Mouse (Mus musculus) forebrain, embryonic 16.5 days (tissue): ENCODE measurements around the gene Npm1. TPM values are rescaled to one million over a fixed set of nuclear protein-coding genes. Genes with fewer than 3 reads are reported as not detected.

Experiments
- ATAC-seq: fragments of 200-750 bp; cut with Nextera tagmentation; 2 replicates; pipeline ENCODE4 v1.8.0; 2017; ENCODE audit warnings: mild to moderate bottlenecking, moderate library complexity
- H3K27ac ChIP-seq: fragments of 300-500 bp; sonication (generic); 2 replicates; pipeline ENCODE4 v1.5.1; 2014; ENCODE audit warnings: low read length, control low read depth
- H3K27me3 ChIP-seq: fragments of 300-500 bp; sonication (generic); replicated peaks from 2 replicates; pipeline ENCODE4 v1.6.1; 2014; ENCODE audit warnings: low read length; ENCODE audit not compliant: control insufficient read depth, insufficient read depth
- H3K36me3 ChIP-seq: fragments of 300-500 bp; sonication (generic); 2 replicates; pipeline ENCODE4 v1.6.1; 2014; ENCODE audit not compliant: control insufficient read depth, insufficient read depth
- H3K4me1 ChIP-seq: fragments of 300-500 bp; sonication (generic); replicated peaks from 2 replicates; pipeline ENCODE4 v1.6.1; 2014; ENCODE audit warnings: low read length; ENCODE audit not compliant: control insufficient read depth, insufficient read depth
- H3K4me2 ChIP-seq: fragments of 300-500 bp; sonication (generic); 2 replicates; pipeline ENCODE4 v1.6.1; 2014; ENCODE audit warnings: mild to moderate bottlenecking, low read length, control low read depth
- H3K4me3 ChIP-seq: fragments of 300-500 bp; sonication (generic); replicated peaks from 2 replicates; pipeline ENCODE4 v1.5.1; 2014; ENCODE audit warnings: mild to moderate bottlenecking, low read length, control low read depth
- H3K9ac ChIP-seq: fragments of 300-500 bp; sonication (generic); replicated peaks from 2 replicates; pipeline ENCODE4 v1.6.1; 2014; ENCODE audit warnings: low read depth, low read length, control low read depth
- H3K9me3 ChIP-seq: fragments of 300-500 bp; sonication (generic); 2 replicates; pipeline ENCODE4 v1.6.1; 2016; ENCODE audit warnings: low read length; ENCODE audit not compliant: control insufficient read depth
- WGBS: fragments of 180-500 bp; shearing (Covaris S2); extraction: QIAGEN DNeasy Blood & Tissue Kit; methylation state at CpG from one replicate; pipeline ENCODE4 v1.1.7; 2014; 5-methylcytosine and 5-hydroxymethylcytosine counted together
- polyA plus RNA-seq: library from polyadenylated mRNA; unstranded; fragments of >200 nt; fragmentation: Nextera tagmentation; extraction: Ambion mirVana; gene quantifications from 2 replicates; pipeline ENCODE4 v1.2.1, GENCODE M21; 2015

Gene Npm1
- polyA plus RNA-seq, 1 experiment from 2014 or later, result 479 TPM

DNA sequence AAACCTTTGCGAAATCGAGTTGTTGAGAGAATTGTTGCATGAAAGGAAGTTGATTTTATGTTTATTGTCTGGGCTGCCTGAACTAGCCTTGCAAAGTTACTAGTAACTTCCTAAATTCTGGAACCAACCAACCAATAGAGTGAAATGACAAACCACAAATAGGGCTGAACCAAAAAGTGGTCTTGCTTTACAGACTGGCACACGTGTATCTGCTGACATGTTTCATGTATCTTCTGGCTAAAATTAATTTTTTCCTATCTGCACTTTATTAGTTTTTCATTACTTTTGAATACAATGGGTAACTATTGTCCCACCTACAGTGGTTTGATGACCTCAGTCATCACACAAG is 13.9 kb downstream of the Npm1 start:
- Histone ChIP-seq H3K27ac (no peak overlapping the region), H3K4me1 (peaks cover 27% of the 10 kb centered on the region), H3K4me3 (no peak overlapping the region), H3K36me3 (peaks cover 22% of the 10 kb centered on the region), H3K9ac (no peak overlapping the region), H3K4me2 (no peak overlapping the region), H3K9me3 (no peaks in the 10 kb centered on the region), H3K27me3 (peaks cover 3% of the 10 kb centered on the region; the same call in 1 of the 2 replicates)
- no peak for ATAC-seq
- 27% methylated on average over 3 of the region's 3 CpGs for WGBS

DNA sequence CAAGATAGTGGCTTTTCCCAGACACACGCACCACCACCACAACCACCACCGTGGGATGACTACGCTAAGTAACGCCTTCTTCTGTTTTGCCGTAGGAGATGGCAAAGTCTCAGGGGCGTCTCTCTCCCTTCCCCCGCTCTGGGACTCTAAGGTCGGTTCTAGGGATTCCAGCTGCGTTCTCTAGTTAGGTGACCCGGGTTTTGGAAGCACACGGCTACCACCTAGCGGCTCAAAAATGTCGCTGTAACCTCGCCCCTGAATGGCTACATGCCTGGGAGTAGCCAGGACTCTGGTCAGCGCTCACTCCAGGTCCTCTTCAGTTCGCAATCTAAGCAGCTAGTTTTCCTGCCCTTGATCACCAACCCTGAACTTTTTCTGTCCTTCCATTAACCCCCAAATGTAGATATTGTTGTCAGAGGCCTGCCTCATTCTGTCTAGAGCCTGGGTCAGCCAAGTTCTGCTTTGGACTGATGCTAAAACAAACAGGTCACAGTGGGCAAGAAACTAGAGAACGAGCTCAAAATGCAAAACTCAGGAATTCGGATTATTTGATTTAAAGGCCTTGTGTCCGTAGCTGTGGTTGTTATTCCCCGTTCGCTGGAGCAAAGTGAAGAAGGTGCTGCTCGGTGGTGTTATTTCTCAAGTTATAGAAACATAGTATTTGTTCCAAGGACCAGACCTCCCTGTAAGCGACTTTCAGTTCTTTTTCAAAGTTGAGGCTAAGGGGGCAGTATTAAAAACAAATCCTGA is 14.5 kb downstream of the Npm1 start:
- H3K4me2 ChIP-seq, result peak overlapping the region; percentile 91
- peaks cover 4% of the 10 kb centered on the region; the same call in 1 of the 2 replicates for H3K27me3 ChIP-seq
- peak overlapping the region; percentile 69 for H3K4me3 ChIP-seq
- WGBS, result 8% methylated on average over 23 of the region's 23 CpGs
- peak overlapping the region; percentile 78 for H3K9ac ChIP-seq
- H3K27ac ChIP-seq, result peak overlapping the region; percentile 73
- peaks cover 21% of the 10 kb centered on the region for H3K36me3 ChIP-seq
- ATAC-seq, result peak; percentile 55
- H3K4me1 ChIP-seq, result peaks cover 27% of the 10 kb centered on the region
- H3K9me3 ChIP-seq, result no peaks in the 10 kb centered on the region

DNA sequence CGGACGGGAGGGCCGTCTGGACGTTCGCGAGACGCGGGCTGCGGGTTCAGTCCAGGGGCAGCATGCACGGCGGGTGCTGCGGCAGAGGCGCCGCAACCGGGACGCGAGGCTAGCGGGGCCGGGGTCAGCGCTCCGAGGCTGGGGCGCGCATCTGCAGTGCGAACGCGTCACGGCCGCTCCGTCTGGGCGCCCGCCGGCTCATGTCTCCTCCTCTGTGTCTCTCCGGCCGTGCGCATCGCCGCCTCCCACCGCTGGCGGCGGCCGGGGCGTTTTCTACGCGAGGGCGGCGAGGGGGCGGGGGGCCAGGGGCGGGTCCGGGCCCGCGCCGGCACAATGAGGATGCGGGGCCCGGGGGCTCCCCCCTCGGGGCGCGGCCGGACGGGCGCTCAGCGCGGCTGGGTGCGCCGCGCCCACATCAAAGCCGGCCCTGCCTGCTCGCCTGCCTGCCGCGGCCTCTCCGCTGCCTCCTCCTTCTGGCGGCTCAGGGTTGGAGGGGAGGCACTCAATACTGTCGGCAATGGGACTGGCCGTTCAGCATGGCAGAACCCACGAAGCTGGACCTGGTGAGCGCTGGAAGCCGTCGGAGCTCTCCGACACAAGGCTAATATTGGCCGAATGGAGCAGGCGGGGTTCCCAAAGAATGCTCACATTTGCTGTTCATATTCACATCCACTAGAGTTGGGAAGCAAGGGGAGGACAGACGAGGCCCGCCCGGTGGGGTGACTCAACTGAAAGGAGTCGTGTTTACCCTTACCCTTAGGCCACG is 15.3 kb downstream of the Npm1 start:
- Histone ChIP-seq H3K9me3 (no peaks in the 10 kb centered on the region), H3K9ac (peak overlapping the region; percentile 78), H3K27ac (peak overlapping the region; percentile 73), H3K4me3 (peak overlapping the region; percentile 69), H3K4me1 (peaks cover 27% of the 10 kb centered on the region), H3K27me3 (peaks cover 6% of the 10 kb centered on the region; the same call in 1 of the 2 replicates), H3K36me3 (peaks cover 16% of the 10 kb centered on the region), H3K4me2 (peak overlapping the region; percentile 91)
- peak; percentile 46 for ATAC-seq
- under 1% methylated on average over 70 of the region's 85 CpGs for WGBS

DNA sequence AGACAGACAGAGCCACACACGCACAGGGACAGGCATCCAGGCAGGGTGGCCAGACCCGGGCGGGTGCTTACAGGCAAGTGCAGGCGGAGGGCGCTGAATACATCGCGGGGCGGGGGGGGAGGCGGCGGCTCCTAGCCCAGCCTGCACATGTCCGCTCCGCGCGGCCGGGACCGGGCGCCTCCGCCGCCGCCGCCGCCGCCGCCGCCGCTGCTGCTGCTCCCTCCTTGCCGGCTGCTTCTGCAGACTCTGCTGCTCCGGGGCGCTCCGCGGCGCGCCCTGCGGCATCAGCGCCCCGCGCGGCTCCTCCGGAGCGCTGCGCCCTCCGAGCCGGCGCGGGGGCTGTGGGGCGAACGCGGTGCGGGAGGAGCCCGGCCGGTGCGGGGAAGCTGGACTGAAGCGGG is 15.8 kb downstream of the Npm1 start, which contains the start of gene Fgf18:
TSS of gene Fgf18 (minus strand) at position 230 of the 401 bp plus-strand sequence.
- WGBS, result under 1% methylated on average over 36 of the region's 53 CpGs
- peak within 1 kb of the TSS; percentile 91 for H3K4me2 ChIP-seq
- ATAC-seq, result peak; percentile 66

DNA sequence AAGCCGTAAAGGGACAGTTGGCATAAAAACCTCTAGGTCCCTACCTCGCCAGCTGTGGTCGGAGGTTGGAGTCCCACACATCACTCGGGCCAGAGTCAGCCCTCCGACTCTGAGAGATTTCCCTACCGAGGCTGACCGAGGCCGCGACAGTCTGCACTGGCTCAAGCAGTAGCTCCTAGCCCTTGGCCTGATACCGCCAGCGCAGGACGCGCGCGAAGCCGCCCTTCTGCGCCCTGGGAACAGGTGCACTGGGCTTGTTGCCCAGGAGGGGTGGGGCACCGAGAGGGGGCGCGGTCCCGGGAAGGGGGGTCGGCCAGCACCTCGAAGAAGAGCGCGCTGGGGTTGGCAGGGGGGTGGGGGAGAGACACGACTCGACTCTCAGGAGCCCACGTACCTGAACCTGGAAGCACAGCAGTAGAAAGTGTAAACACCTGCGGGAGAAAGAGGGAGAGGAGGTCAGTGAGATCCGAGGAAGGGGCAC is 16.3 kb downstream of the Npm1 start:
- Histone ChIP-seq H3K4me1 (peaks cover 27% of the 10 kb centered on the region), H3K9ac (peak overlapping the region; percentile 78), H3K4me2 (peak overlapping the region; percentile 91), H3K9me3 (no peaks in the 10 kb centered on the region), H3K27me3 (peaks cover 6% of the 10 kb centered on the region; the same call in 1 of the 2 replicates), H3K4me3 (peak overlapping the region; percentile 69), H3K36me3 (peaks cover 14% of the 10 kb centered on the region), H3K27ac (peak overlapping the region; percentile 73)
- ATAC-seq, result 0 out of 2 replicates have a peak, but pooled peaks have one; percentile 18
- WGBS, result 1% methylated on average over 30 of the region's 30 CpGs

More for the DNA sequence above, 15.8 kb downstream of the Npm1 start, which contains the start of gene Fgf18:
- Histone ChIP-seq H3K27ac (peak within 1 kb of the TSS; percentile 73), H3K4me3 (peak within 1 kb of the TSS; percentile 69), H3K36me3 (peaks cover 15% of the 10 kb centered on the region), H3K27me3 (peaks cover 6% of the 10 kb centered on the region; the same call in 1 of the 2 replicates), H3K9ac (peak within 1 kb of the TSS; percentile 78), H3K9me3 (no peaks in the 10 kb centered on the region), H3K4me1 (peaks cover 27% of the 10 kb centered on the region)

DNA sequence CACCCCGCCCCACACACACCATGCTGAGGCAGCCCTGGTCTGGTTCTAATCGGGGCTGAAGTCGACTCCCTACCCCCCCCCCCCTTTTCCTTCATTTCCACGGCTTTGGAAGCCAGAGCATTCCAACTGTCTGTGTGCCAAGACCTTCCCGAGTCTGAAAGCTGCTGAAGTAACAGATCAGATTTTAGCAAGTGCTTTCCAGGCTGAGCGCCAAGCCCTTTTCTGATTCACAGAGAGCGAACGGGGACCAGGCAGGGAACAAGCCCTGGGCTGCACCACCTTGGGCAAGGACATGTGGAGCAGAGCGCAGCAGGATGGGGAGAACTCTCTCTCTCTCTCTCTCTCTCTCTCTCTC is 16.9 kb downstream of the Npm1 start:
- H3K9ac ChIP-seq, result no peak overlapping the region
- no peak overlapping the region for H3K27ac ChIP-seq
- H3K4me2 ChIP-seq, result peak overlapping the region; percentile 91
- H3K9me3 ChIP-seq, result no peaks in the 10 kb centered on the region
- H3K4me1 ChIP-seq, result peaks cover 27% of the 10 kb centered on the region
- H3K36me3 ChIP-seq, result peaks cover 14% of the 10 kb centered on the region
- peaks cover 6% of the 10 kb centered on the region; the same call in 1 of the 2 replicates for H3K27me3 ChIP-seq
- 1% methylated on average over 6 of the region's 9 CpGs for WGBS
- peak; percentile 65 for ATAC-seq
- H3K4me3 ChIP-seq, result peak overlapping the region; percentile 69

DNA sequence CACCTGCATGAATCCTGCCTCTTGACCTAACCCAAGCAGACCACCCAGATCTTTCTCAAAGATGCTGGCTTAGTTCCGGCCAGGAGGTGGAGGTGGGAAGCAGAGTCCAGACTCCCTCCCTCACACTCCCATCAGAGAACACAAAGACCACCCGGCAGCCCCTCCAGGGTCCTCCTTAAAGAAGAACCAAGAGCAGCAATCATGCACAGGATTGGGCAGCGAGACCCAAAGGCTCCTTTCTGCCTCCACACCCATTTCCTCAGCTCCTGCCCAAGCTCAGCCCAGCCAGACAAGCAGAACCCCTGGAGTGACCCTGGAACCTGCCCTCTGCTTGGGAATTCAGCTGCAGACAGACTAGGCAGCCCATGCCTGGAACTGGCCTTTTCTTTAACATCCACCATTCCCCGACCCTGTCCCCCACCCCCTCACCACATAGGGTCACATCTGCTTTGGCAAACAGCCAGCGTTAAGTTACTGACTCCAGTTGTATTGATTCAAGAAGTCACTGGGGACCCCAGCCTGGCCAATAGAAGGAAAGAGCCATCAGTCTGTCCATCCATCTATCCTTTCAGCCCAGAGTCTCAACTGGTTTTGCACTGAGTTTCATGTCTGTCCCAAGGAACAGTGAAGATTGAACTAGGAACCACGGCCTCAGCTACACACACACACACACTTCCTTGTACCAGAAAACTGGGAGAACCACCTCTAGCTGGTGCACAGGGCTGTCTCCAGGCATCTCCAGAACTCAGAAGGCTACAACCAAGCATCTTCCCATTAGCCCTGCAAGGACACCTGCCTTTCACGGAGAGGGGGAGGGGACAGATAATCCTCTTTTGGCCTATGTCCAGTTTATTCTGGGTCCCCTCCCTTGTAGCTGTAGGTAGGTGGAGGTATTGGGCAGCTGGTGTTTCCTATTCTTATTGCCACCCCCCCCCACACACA is 17.5 kb downstream of the Npm1 start:
- Histone ChIP-seq H3K4me3 (peak overlapping the region; percentile 69), H3K9ac (0 out of 2 replicates have a peak overlapping the region, but pooled peaks have one; percentile 26), H3K9me3 (no peaks in the 10 kb centered on the region), H3K27me3 (peaks cover 6% of the 10 kb centered on the region; the same call in 1 of the 2 replicates), H3K4me1 (peaks cover 27% of the 10 kb centered on the region), H3K36me3 (peaks cover 11% of the 10 kb centered on the region), H3K27ac (no peak overlapping the region), H3K4me2 (peak overlapping the region; percentile 91)
- WGBS, result 13% methylated on average over 7 of the region's 7 CpGs
- ATAC-seq, result peak; percentile 1; the same call in 1 of the 2 replicates

DNA sequence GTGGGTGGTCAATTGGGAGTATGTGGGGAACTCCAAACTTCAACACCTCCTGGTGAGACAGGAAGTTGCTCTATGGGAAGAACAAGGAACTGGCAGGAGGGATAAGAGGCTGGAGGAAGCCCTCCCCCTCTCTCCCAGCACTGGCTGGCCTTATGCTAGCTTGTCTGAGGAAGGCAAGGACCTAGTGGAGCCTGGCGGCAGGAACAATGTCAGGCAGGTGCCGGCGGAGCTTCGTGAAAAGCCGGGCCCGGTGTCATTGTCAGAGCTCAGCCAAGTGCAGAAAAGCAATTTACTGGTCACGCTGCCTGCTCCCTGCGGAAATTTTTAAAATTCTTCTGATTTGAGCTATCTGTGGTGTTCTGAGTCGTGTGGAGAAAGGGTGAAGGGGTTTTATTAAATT is 19.1 kb downstream of the Npm1 start:
- 11% methylated on average over 9 of the region's 9 CpGs for WGBS
- no peaks in the 10 kb centered on the region for H3K36me3 ChIP-seq
- ATAC-seq, result no peak

More for the DNA sequence above, 19.1 kb downstream of the Npm1 start:
- H3K9ac ChIP-seq, result no peak overlapping the region
- H3K9me3 ChIP-seq, result no peaks in the 10 kb centered on the region
- H3K27ac ChIP-seq, result no peak overlapping the region
- H3K4me1 ChIP-seq, result peaks cover 27% of the 10 kb centered on the region
- no peak overlapping the region for H3K4me2 ChIP-seq
- peaks cover 6% of the 10 kb centered on the region; the same call in 1 of the 2 replicates for H3K27me3 ChIP-seq
- no peak overlapping the region for H3K4me3 ChIP-seq
